Mouse (Mus musculus): ENCODE data around the gene Klf11. TPM values are rescaled to one million over a fixed set of nuclear protein-coding genes. Genes with fewer than 3 reads are reported as not detected.
A peak's percentile ranks its signal among the peaks of the same experiment; 100 is the strongest.

Gene Klf11
- polyA plus RNA-seq, 1 experiment: 19.6 TPM

DNA sequence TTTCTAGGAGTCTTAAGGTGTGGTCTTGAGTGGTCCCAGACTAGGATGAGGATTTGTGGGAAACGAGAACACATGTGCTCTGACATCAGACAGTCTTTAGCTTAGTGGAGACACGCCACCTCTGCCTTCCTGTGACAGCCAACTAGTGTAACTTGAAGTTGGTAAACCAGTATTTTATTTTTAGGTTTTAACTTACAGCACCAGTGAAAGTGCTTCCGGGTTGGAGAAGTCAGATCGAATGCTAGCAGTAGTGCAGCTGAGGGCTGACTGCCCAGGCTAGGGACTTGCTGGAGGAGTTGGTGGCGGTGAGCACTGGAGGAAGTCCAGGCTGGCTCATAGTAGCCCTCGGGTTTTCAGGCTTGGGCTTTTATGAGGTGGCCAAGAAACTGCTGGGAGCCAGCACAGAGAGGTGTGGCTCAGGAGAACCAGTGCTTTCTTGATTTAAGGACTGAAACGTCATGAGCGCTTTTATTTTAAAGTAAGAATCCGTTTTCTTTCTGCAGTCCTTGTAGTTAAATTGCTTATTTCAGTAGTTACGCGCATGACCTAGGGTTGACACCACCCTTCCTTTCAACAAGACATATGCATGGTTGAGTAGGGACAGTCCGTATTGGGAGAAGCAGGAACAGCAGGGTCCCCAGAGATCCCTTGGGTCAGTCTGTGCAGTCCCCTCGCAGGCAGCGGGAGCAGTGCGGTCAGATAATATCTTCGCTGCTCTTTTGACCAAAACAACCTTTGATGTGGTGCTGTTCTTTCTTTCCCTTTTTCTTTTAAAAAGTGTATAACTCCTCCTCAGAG lies 3.2 kb downstream of the Klf11 start:
- no peak for DNase-seq (ENCODE audit: low read depth)

GRCm38 (mm10) chr12:24656436-24656835 lies 5.4 kb downstream of the Klf11 start:
- no peak for TF ChIP-seq POLR2A (IDR thresholded peaks at IDR 0.05; ENCODE audit: borderline replicate concordance, extremely low read depth, insufficient read depth, insufficient read length, poor library complexity, severe bottlenecking)
- no peak for TF ChIP-seq CTCF (IDR thresholded peaks at IDR 0.05; ENCODE audit: borderline replicate concordance, extremely low read depth, insufficient read depth, insufficient read length)
- no peak for DNase-seq (ENCODE audit: low read depth)

More for the DNA sequence above, 3.2 kb downstream of the Klf11 start:
- TF ChIP-seq CTCF (IDR thresholded peaks at IDR 0.05; ENCODE audit: borderline replicate concordance, extremely low read depth, insufficient read depth, insufficient read length): no peak
- no peak for TF ChIP-seq POLR2A (IDR thresholded peaks at IDR 0.05; ENCODE audit: borderline replicate concordance, extremely low read depth, insufficient read depth, insufficient read length, poor library complexity, severe bottlenecking)

DNA sequence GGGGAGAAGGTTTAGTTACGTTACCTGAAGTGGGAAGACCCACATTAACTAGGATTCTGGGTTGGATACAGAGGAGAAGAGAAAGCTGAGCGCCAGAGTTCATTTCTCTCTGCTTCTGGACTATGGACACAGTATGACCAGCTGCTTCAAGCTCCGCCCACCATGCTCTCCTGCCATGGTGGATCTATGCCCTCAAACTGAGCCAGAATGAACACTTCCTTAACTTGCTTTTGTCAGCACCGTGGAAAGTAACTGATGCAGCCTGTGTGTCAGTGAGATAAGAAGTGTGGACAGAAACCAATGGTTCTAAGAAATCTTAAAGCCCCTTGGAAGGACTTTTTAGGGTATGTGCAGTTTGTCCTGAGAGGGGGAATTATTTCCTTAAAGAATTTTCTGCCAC lies 7.9 kb downstream of the Klf11 start:
- no peak for DNase-seq (ENCODE audit: low read depth)
- TF ChIP-seq POLR2A (IDR thresholded peaks at IDR 0.05; ENCODE audit: borderline replicate concordance, extremely low read depth, insufficient read depth, insufficient read length, poor library complexity, severe bottlenecking): no peak
- TF ChIP-seq CTCF (IDR thresholded peaks at IDR 0.05; ENCODE audit: borderline replicate concordance, extremely low read depth, insufficient read depth, insufficient read length): no peak

GRCm38 (mm10) chr12:24659923-24660322 lies 8.8 kb downstream of the Klf11 start:
- no peak for DNase-seq (ENCODE audit: low read depth)
- TF ChIP-seq POLR2A (IDR thresholded peaks at IDR 0.05; ENCODE audit: borderline replicate concordance, extremely low read depth, insufficient read depth, insufficient read length, poor library complexity, severe bottlenecking): no peak
- TF ChIP-seq CTCF (IDR thresholded peaks at IDR 0.05; ENCODE audit: borderline replicate concordance, extremely low read depth, insufficient read depth, insufficient read length): no peak

DNA sequence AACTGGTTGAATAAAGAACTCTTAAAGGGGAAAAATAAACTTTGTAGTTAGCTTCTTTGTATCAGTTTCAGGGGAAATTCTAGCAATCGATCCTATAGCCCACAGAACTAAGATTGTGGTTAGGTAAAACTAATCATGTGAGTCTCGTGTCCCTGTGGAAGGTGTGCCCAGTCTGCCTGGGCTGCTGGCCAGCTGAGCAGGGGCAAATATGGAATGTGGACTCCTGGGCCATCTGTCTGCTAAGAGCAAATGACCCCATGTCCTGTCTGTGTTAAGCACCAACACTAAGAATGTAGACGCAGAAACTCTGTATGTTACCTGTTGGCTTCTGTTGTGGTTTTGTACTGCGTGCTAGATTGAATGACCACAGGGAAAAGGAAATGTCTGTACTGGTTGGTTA lies 10.0 kb downstream of the Klf11 start:
- TF ChIP-seq CTCF (IDR thresholded peaks at IDR 0.05; ENCODE audit: borderline replicate concordance, extremely low read depth, insufficient read depth, insufficient read length) (no peak), POLR2A (IDR thresholded peaks at IDR 0.05; ENCODE audit: borderline replicate concordance, extremely low read depth, insufficient read depth, insufficient read length, poor library complexity, severe bottlenecking) (no peak)
- no peak for DNase-seq (ENCODE audit: low read depth)

GRCm38 (mm10) chr12:24662131-24662530 lies 11.1 kb downstream of the Klf11 start:
- no peak for TF ChIP-seq POLR2A (IDR thresholded peaks at IDR 0.05; ENCODE audit: borderline replicate concordance, extremely low read depth, insufficient read depth, insufficient read length, poor library complexity, severe bottlenecking)
- no peak for TF ChIP-seq CTCF (IDR thresholded peaks at IDR 0.05; ENCODE audit: borderline replicate concordance, extremely low read depth, insufficient read depth, insufficient read length)
- DNase-seq (ENCODE audit: low read depth): no peak

DNA sequence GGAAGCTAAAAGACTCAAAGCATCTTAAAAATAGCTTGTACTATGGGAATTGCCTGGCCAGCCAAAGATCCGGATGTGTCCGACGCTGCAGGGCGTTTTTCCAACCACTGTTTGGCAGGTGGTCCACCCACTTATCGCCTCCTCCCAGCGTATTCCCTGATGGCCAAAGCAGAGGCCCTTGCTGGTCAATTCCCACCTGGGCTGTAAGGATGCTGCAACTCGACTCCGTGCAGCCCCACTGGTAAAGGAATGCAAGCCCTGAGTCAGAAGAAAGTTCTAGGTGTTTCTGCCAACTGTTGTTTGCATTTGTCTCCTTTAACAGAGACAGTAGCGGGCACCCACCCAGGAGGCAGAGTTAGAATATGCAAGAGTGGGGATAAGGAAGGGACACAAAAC lies 29.0 kb downstream of the Klf11 start:
- peak; percentile 17 for DNase-seq (ENCODE audit: low read depth)

DNA sequence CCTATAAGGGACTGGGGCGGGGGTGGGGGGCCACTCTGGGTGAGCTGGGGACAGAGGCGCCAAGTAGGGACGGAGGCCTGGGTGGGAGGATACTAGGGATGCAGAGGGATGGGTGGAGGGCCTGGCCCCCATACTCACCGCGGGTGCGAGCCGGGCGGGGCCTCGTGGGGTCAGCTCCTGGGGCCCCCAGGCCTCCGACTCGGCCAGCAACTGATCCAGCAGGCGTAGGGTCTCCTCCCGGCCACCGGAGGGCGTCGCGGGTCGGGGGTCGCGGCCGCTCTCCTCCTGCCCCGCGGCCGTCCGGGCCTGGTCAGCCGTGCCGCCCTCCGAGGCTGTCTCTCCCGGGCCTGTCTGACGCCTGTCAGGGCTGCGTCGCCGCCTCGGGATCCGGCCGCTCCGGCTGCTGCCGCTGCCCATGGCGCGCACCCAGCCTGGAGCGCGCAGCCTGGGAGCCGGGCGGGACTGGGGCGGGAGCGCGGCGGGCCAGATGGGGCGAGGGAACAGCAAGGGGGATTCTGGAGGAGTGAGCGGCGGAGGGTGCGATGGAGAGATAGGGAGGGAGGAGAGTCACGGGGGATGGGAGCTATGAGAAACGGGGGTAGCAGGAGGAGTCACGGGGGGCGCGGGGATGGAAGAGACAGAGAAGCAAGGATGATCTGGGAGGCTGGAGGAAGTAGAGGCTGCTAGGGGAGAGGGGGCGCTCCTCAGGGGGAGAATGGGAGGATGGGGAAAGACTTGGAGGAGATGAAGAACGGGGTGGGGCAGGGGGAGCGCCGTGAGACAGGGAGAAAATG lies 29.6 kb downstream of the Klf11 start:
- peak; percentile 64 for DNase-seq (ENCODE audit: low read depth)
- 0 out of 2 replicates have a peak, but pooled peaks have one; percentile 11 for TF ChIP-seq POLR2A (IDR thresholded peaks at IDR 0.05; ENCODE audit: borderline replicate concordance, extremely low read depth, insufficient read depth, insufficient read length, poor library complexity, severe bottlenecking)
- TF ChIP-seq CTCF (IDR thresholded peaks at IDR 0.05; ENCODE audit: borderline replicate concordance, extremely low read depth, insufficient read depth, insufficient read length): peak; percentile 27; the same call in 1 of the 2 replicates

More for the DNA sequence above, 29.0 kb downstream of the Klf11 start:
- TF ChIP-seq POLR2A (IDR thresholded peaks at IDR 0.05; ENCODE audit: borderline replicate concordance, extremely low read depth, insufficient read depth, insufficient read length, poor library complexity, severe bottlenecking): no peak
- TF ChIP-seq CTCF (IDR thresholded peaks at IDR 0.05; ENCODE audit: borderline replicate concordance, extremely low read depth, insufficient read depth, insufficient read length): no peak

GRCm38 (mm10) chr12:24681286-24682023 lies 30.4 kb downstream of the Klf11 start, which contains the start of gene Cys1:
Cys1 (minus strand) TSS chr12:24681813.
- TF ChIP-seq CTCF (IDR thresholded peaks at IDR 0.05; ENCODE audit: borderline replicate concordance, extremely low read depth, insufficient read depth, insufficient read length) (no peak), POLR2A (IDR thresholded peaks at IDR 0.05; ENCODE audit: borderline replicate concordance, extremely low read depth, insufficient read depth, insufficient read length, poor library complexity, severe bottlenecking) (no peak)
- no peak for DNase-seq (ENCODE audit: low read depth)

GRCm38 (mm10) chr12:24682563-24682962 lies 31.5 kb downstream of the Klf11 start:
- no peak for DNase-seq (ENCODE audit: low read depth)
- TF ChIP-seq CTCF (IDR thresholded peaks at IDR 0.05; ENCODE audit: borderline replicate concordance, extremely low read depth, insufficient read depth, insufficient read length) (no peak), POLR2A (IDR thresholded peaks at IDR 0.05; ENCODE audit: borderline replicate concordance, extremely low read depth, insufficient read depth, insufficient read length, poor library complexity, severe bottlenecking) (no peak)

- no peak for TF ChIP-seq CTCF (IDR thresholded peaks at IDR 0.05; ENCODE audit: borderline replicate concordance, extremely low read depth, insufficient read depth, insufficient read length)
- TF ChIP-seq POLR2A (IDR thresholded peaks at IDR 0.05; ENCODE audit: borderline replicate concordance, extremely low read depth, insufficient read depth, insufficient read length, poor library complexity, severe bottlenecking): no peak
- no peak for DNase-seq (ENCODE audit: low read depth)
Measured at GRCm38 (mm10) chr12:24683461-24683860, 32.4 kb downstream of the Klf11 start.
